Mouse (Mus musculus) megakaryocyte, embryonic 14.5 days (primary cell): Measurements from ENCODE around the gene Cxcl10. TPM values are rescaled to one million over a fixed set of nuclear protein-coding genes. Genes with fewer than 3 reads are reported as not detected.
A peak's percentile ranks its signal among the peaks of the same experiment; 100 is the strongest.

Experiments
- H3K27me3 ChIP-seq: replicated peaks from 2 replicates; pipeline ENCODE3; 2012; ENCODE audit warnings: inconsistent platforms
- H3K36me3 ChIP-seq: replicated peaks from 2 replicates; pipeline ENCODE3; 2012; ENCODE audit warnings: low read length, inconsistent platforms, mixed read lengths
- H3K4me1 ChIP-seq: 2 replicates; pipeline ENCODE4 v1.6.1; 2012; ENCODE audit warnings: inconsistent platforms
- H3K4me3 ChIP-seq: replicated peaks from 2 replicates; pipeline ENCODE3; 2012; ENCODE audit warnings: moderate library complexity, mild to moderate bottlenecking, inconsistent platforms
- H3K9me3 ChIP-seq: 2 replicates; pipeline ENCODE4 v1.6.1; 2012; ENCODE audit warnings: inconsistent platforms
- FLI1 ChIP-seq: IDR thresholded peaks from 2 replicates; pipeline ENCODE4 v1.6.1; 2012; ENCODE audit warnings: low read length, inconsistent platforms, mixed read lengths
- GATA1 ChIP-seq: IDR thresholded peaks from 3 replicates; pipeline ENCODE4 v1.6.1; 2012; ENCODE audit warnings: mixed read lengths, low read length, inconsistent platforms, borderline replicate concordance
- polyA plus RNA-seq: library from polyadenylated mRNA; stranded (reverse); fragments of >175 nt; gene quantifications from 2 replicates; pipeline ENCODE4 v1.2.3, GENCODE M21; 2012; ENCODE audit warnings: low replicate concordance; ENCODE audit not compliant: insufficient read depth

The Cxcl10 gene
- polyA plus RNA-seq, 1 experiment, result not detected

DNA sequence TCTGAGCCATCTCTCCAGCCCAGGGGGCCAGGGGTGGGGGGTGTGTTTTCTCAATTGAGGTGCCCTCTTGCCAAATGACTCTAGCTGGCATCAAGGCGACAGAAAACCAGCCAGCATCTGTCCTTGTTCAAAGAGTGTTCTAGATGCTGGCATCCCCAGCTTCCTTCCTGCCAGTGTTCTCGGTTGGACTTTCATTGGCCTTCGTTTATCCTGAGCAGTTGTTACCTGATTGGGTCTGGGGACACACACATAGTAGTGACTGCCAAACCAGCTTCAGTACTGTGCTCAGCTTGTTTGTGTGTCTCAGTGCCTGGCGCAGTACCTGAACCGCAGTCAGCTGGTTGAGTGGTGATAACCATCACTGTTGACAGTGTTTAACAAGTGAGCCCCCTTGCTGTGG lies 37.4 kb upstream of the Cxcl10 start:
- Histone ChIP-seq H3K4me1 (peaks cover 31% of the 10 kb centered on the region), H3K4me3 (no peak overlapping the region), H3K9me3 (no peaks in the 10 kb centered on the region), H3K27me3 (peaks cover 32% of the 10 kb centered on the region), H3K36me3 (no peaks in the 10 kb centered on the region)
- TF ChIP-seq FLI1 (no peak), GATA1 (no peak)

- peaks cover 20% of the 10 kb centered on the region for H3K27me3 ChIP-seq
These were observed 36.2 kb upstream of the Cxcl10 start for GRCm38 (mm10) chr5:92384855-92385254.

DNA sequence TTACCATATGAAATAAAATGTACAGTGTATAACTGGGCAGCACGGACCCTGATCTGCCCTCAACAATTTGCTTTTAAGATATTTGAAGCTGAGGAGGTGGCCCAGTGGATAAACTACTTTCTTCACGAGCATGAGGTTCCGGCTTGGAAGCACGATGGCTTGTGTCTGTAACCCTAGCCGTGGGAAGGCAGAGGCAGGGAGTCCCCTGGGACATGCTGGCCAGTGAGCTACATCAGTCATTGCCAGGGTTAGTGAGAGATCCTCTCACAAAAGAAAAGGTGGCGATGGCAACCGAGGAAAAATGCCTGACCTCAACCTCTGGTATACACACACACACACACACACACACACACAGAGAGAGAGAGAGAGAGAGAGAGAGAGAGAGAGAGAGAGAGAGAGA lies 35.1 kb upstream of the Cxcl10 start:
- H3K27me3 ChIP-seq, result peaks cover 10% of the 10 kb centered on the region
- TF ChIP-seq GATA1 (no peak), FLI1 (no peak)
- no peak overlapping the region for H3K4me3 ChIP-seq
- no peaks in the 10 kb centered on the region for H3K9me3 ChIP-seq
- peaks cover 31% of the 10 kb centered on the region for H3K4me1 ChIP-seq
- H3K36me3 ChIP-seq, result no peaks in the 10 kb centered on the region

More at GRCm38 (mm10) chr5:92384855-92385254, 36.2 kb upstream of the Cxcl10 start:
- TF ChIP-seq GATA1, result no peak
- no peak for TF ChIP-seq FLI1
- Histone ChIP-seq H3K4me1 (peaks cover 31% of the 10 kb centered on the region), H3K4me3 (no peak overlapping the region), H3K9me3 (no peaks in the 10 kb centered on the region), H3K36me3 (no peaks in the 10 kb centered on the region)

DNA sequence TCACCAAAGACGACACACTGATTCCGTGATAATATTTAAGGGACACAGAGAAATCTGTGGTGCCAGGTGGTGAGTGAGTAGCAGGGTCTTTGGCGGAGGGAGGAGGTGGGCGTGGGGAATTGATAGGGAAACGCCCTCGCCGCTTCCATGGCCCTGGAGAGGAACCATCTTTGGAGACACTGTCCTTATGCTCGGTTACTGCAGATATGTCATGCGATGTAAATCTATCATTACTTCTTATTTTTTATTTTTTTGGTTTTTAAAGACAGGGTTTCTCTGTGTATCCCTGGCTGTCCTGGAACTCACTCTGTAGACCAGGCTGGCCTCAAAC lies 33.6 kb upstream of the Cxcl10 start:
- Histone ChIP-seq H3K9me3 (no peaks in the 10 kb centered on the region), H3K27me3 (peaks cover 5% of the 10 kb centered on the region), H3K4me3 (no peak overlapping the region), H3K4me1 (peaks cover 28% of the 10 kb centered on the region), H3K36me3 (no peaks in the 10 kb centered on the region)
- no peak for TF ChIP-seq GATA1

GRCm38 (mm10) chr5:92381550-92382348 lies 33.1 kb upstream of the Cxcl10 start:
- Histone ChIP-seq H3K27me3 (peaks cover 3% of the 10 kb centered on the region), H3K4me1 (peaks cover 28% of the 10 kb centered on the region), H3K9me3 (no peaks in the 10 kb centered on the region), H3K4me3 (peak overlapping the region; percentile 74), H3K36me3 (no peaks in the 10 kb centered on the region)
- no peak for TF ChIP-seq FLI1
- no peak for TF ChIP-seq GATA1

DNA sequence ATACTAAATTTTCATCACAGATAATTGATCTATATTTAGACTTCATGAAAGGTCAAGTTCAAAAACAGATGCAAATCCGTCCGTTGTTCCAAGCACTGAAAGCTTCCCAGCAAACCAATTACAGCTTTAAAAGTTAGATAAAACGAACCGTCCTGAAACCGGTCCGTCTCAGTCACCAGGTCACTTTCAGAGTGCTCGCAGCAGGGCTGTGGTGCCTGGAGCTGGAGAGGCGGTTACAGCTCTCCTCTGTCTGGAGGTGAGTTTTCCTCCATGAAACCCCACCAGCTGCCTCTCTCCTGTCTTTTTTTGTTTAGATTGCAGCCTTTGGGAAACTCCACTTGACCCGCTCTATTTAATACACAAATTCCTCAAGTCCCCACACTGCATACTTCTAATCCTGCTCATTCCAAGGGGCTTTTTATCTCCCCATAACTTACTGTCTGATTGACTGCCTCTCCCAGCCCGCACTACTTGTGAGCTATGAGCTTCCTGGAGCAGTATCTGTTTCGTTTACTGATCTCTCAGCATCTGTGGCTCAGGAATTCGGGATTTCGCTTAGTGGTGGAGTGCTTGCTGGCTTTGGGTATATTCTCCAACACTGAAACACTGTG lies 28.2 kb upstream of the Cxcl10 start:
- no peak for TF ChIP-seq FLI1
- TF ChIP-seq GATA1, result no peak
- Histone ChIP-seq H3K27me3 (no peaks in the 10 kb centered on the region), H3K4me1 (peaks cover 51% of the 10 kb centered on the region)

DNA sequence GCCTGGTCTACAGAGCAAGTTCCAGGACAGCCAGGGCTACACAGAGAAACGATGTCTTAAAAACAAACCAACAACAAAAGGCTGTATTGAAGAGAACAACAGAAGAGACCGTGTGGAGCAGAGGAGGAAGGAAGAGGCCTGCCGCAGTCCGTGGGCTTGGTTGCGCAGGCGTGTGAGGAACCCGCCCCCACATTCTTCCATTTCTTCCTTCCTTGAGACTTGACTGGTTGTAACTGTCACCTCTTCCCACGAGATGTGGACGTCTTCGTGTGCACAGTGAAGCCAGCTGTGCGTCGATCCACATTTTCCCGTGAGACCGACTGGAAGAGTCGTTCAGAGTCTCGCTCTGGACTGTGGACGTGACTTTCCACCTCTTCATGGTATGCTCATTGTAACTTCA lies 26.7 kb upstream of the Cxcl10 start:
- peak overlapping the region; percentile 86 for H3K4me3 ChIP-seq

More for the DNA sequence above, 28.2 kb upstream of the Cxcl10 start:
- Histone ChIP-seq H3K9me3 (no peaks in the 10 kb centered on the region), H3K36me3 (no peaks in the 10 kb centered on the region), H3K4me3 (no peak overlapping the region)

DNA sequence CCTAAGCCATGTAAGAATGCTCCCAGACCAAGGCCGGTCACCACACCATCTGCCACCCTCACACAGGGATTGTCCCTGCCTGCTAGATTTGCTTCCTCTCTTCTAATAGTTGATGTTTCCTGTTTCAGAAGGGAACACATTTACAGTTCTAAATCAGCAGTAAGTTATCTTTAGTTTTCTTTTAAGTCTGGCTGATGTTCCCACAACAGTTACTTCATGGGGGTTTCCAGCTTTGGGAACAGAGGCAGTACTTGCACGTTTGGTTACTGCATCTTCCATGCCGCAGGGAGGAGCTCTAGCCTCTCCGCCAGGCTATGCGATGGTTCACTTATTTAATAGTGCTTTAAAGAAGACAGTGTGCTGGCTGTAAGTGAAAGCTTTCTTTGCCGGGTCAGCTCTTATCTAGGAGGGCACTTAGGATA lies 26.0 kb upstream of the Cxcl10 start:
- H3K4me3 ChIP-seq, result peak overlapping the region; percentile 86
- no peaks in the 10 kb centered on the region for H3K36me3 ChIP-seq
- H3K4me1 ChIP-seq, result peaks cover 54% of the 10 kb centered on the region
- H3K27me3 ChIP-seq, result no peaks in the 10 kb centered on the region
- TF ChIP-seq GATA1 (no peak), FLI1 (no peak)
- no peaks in the 10 kb centered on the region for H3K9me3 ChIP-seq

More for the DNA sequence above, 26.7 kb upstream of the Cxcl10 start:
- Histone ChIP-seq H3K9me3 (no peaks in the 10 kb centered on the region), H3K36me3 (no peaks in the 10 kb centered on the region), H3K4me1 (peaks cover 54% of the 10 kb centered on the region), H3K27me3 (no peaks in the 10 kb centered on the region)
- TF ChIP-seq FLI1 (no peak), GATA1 (no peak)

- H3K9me3 ChIP-seq, result no peaks in the 10 kb centered on the region
- peaks cover 2% of the 10 kb centered on the region for H3K27me3 ChIP-seq
- TF ChIP-seq FLI1, result no peak
- peaks cover 68% of the 10 kb centered on the region for H3K4me1 ChIP-seq
- H3K36me3 ChIP-seq, result no peaks in the 10 kb centered on the region
- H3K4me3 ChIP-seq, result no peak overlapping the region
These were observed 23.9 kb upstream of the Cxcl10 start for GRCm38 (mm10) chr5:92372605-92373004.

DNA sequence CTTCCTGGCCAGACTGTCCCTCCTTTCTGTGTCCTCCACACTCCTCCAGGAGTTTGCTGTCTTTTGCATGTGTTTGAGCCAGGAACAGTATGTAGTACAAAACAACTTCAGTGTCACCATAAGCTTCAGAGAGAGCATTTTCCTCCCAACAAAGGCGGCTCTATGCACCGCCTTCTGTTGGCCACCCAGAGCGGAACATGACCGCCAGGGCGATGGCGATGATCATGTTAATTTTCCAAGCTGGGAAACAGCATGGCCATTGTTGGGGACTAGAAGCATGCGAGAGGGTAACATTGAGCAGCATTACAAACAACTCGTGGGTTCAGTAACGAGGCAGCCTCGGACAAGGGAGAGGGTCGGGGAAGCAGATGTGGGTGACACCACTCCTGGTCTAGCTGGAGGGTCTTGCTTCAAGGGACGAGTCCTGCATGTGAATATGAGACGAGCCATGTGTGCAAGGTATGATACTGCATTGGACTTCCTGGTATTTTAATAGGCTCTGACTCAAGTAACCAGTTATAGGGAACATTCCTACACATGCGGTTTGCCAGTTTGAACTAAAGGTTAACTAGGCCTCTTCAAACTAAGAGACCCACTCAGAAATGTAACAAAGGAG lies 22.8 kb upstream of the Cxcl10 start:
- no peaks in the 10 kb centered on the region for H3K9me3 ChIP-seq
- H3K4me1 ChIP-seq, result peaks cover 65% of the 10 kb centered on the region
- no peaks in the 10 kb centered on the region for H3K36me3 ChIP-seq
- peaks cover 2% of the 10 kb centered on the region for H3K27me3 ChIP-seq
- no peak for TF ChIP-seq GATA1
- peak overlapping the region; percentile 7 for H3K4me3 ChIP-seq
